Mouse (Mus musculus): ENCODE results near the gene Mrps27.

Mrps27 gene

DNA sequence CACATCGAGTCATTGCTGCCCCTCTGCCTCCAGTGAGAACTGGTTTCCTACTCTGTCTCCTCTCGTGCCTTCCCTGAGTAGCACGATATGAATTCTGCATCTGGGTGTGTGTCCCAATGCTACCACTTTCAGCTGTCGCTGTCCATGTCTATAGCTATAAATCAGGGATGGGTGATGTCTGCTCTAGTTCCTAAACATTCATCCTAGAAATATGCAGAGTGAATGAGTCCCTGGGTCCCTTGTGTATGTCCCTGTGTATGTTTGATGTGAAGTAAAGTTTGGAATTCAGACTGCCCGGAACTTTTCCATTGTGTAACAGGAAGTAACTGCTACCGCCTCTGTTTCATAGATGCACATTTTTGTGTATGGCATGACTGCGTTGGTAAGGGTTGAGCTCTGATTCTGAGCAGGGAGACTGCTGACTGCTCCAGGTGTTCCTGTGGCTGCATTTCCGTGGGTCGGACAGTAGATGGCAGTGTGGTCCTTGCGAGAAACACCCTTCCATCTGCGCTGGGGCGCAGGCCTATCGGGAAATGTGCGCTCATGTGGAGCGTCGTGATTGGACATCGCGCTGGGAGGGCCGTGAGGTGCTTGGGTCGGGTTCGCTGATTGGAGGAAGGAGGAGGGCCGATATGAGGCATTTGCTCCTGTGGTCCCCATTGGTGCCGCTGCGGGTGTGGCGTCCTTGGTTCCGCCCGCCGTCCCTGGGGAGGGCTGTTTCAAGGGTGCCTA lies 8.3 kb downstream of the Mrps27 start:
- DNase-seq: peak; percentile 96 to 99

- DNase-seq: no peak
Measured at GRCm38 (mm10) chr13:99353490-99353851, 8.9 kb downstream of the Mrps27 start.

DNA sequence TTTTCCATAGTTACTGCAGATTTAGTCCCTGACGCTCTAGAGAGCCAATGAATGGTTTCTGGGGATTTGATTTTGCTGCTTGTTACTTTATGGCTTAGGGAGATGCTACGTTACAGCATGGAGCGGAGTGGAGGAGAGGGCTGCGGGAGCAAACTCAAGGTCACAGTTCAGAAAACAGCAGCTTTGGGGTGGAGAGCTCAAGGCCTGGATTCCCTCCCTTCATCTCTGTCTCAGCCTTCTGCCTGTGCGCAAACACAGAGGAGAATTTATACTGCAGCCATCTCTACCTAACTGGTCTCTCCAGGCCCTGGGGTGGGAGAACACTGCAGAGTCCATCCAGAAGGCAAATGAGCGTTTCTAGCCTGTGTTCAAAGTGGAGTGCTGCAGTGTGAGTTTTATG lies 10.5 kb downstream of the Mrps27 start:
- DNase-seq: no peak

- no peak for DNase-seq
Measured at GRCm38 (mm10) chr13:99355861-99356260, 11.3 kb downstream of the Mrps27 start.

GRCm38 (mm10) chr13:99356428-99357265 lies 12.1 kb downstream of the Mrps27 start:
- no peak for DNase-seq

GRCm38 (mm10) chr13:99358921-99359320 lies 14.3 kb downstream of the Mrps27 start:
- no peak for DNase-seq

- DNase-seq: no peak
Measured at GRCm38 (mm10) chr13:99363866-99364265, 19.3 kb downstream of the Mrps27 start.

DNA sequence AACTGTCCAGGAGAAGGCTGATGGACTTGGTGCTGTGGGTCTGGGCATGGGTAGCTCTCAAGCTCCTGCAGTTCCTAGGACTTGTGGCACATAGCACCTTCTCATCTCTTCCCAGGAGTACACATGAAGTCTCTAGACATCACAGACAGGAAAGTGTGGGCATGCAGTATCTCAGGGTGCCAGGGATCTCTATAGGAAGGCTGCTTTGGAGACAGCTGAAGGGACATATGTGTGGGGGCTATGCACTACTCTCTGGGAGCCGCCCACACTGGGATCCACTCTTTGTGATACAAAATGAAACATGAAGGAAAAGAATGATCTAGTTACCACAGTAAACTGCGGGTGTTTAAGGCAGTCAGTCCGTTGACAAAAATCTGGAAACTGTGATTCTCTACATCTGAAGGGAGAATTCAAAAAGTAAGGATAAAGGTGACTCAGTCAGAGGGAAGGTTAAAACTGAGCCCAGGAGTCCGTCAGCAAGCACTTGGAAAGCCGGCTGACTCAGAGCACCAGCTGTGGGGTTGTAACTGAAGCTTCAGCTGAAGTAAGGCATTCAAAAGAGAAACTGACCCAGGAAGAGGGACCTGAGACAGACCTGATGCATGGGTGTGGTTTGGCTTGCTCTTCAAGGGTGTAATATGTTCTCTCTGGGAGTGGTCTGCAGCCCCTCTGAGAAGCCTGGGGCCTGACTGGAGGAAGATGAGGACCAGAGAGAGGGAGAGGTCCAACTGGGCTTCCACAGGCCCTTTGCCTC lies 22.0 kb downstream of the Mrps27 start:
- DNase-seq: no peak

- no peak for DNase-seq
Measured at GRCm38 (mm10) chr13:99367554-99368174, 23.1 kb downstream of the Mrps27 start.

DNA sequence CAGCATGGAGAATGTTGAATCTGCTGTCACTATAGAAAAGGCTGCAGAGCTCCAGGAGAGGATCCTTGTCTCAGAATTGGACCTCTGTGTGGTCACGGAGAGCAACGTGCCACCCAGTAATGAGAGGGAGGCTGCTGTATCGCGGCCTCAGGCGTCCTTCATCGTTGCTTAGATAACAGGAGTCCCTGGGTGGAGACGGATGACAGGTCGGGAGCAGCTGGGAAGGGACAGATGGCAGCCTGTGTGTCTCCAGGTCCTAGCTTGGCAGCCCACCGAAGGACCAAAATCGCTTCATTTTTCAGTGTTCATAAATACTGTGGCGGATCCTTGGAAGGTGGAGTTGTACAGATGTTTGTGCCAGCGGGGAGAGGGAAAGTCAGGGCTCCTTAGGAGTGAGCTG lies 24.5 kb downstream of the Mrps27 start:
- no peak for DNase-seq

GRCm38 (mm10) chr13:99371285-99371684 lies 26.7 kb downstream of the Mrps27 start:
- no peak for DNase-seq

- DNase-seq: no peak
Measured at GRCm38 (mm10) chr13:99373684-99374083, 29.1 kb downstream of the Mrps27 start.

- no peak for DNase-seq
Measured at GRCm38 (mm10) chr13:99374191-99374590, 29.6 kb downstream of the Mrps27 start.

DNA sequence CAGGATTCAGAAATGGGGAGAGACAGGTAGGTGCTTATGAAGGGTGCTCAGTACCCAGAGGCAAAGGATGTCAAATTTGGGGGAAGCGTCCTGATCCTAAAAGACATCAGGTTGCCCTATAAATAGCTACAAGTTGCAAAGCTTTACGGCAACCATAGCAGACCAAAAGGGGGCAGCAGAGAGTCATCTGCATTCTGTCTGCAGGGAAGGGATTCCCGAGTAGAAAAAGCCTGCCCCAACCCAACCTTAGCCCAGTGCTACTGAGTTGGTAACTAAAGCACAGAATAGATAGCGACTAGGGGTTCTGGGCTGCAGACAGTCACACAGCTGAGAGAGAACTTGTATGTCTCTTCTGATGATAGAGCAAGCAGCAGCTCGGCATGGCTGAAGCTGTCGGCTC lies 31.0 kb downstream of the Mrps27 start:
- peak; percentile 67 to 90 for DNase-seq

DNA sequence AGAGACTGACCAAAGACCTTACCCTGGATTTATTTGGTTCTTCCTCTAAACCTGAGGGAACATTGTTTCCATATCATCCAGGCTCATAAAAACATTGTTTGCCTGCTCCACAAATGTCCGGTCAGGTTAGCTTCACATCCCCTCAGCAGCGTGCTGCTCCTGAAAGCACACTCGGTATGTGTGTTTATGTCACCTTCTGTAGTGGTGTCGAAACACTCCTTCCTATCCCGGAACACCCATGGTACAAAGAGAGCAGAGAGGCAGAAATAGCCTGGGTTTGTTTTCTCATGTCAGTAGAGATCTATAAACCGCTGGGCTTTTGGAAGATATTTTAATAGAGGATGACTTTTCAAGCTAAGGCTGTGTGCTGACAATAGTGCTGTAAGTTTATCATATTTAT lies 32.5 kb downstream of the Mrps27 start:
- DNase-seq: no peak

- DNase-seq: no peak
Measured at GRCm38 (mm10) chr13:99378223-99378622, 33.6 kb downstream of the Mrps27 start.

DNA sequence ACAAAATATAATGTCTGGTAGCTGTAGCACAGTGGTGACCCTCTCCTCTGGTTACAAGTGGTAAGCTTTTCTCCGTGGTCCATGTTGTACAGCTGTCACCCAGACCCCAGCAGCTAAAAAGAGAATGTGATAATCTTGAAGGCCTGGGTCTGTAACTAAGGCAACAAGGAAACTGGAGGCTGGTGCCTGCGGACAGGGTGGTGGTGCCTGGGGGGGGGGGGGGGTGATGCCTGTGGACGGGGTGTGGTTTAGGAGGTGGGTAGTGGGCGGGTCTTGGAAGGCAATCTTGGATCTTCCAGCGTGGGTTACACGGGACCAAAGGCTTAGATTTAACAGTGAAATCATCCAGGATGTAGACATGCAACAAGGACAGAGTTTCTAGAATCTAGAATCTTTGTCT lies 37.8 kb downstream of the Mrps27 start:
- DNase-seq: no peak

DNA sequence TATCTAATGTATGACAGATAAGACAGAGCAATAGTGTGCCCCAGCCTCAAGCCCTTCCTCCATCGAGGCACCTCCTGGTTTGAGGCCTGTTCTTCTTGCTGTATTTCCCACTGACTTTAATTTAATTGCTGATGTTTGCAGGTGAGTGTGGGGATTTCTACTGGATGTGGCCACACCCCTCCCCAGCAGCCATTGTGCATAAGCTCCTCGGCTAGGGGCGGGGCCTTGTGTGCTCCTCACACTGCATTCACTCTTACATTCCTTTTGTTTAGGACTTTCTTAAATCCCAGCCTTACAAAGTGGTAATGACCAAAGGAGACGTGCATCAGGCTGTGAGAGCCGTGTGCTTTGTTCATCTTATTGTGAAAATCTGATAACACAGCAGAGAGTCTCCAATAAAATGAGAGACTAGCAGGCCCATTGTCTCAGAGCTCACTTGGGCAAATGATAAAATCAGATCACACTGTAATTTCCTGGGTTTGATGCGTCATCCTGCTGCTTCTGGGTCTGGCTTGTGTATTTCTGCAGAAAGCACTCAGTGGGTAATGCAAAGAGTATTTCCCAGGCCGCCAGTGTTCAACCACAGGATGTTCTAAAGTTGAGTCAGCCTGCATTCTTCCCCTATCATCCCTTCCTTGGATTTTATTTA lies 40.1 kb downstream of the Mrps27 start:
- DNase-seq: no peak

- no peak for DNase-seq
Measured at GRCm38 (mm10) chr13:99385911-99386310, 41.3 kb downstream of the Mrps27 start.

DNA sequence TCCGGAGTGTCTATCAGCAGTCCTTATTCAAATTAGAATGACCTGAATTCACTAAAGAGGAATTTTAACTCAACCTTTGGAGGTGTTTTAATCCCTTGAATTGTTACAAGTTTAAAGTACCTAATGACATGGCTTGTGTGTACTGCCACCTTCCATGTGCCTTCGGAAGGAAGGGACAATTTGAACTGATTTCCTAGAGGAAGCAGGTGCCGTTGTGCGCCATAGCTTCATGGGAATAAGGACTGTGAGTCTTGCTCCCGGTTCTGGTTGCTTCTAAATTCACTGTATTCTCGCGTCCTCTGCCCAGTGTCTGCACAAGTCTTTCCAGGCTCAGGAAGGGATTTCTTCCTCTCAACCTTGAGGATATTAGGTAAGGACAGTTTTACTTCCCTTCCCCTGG lies 41.8 kb downstream of the Mrps27 start:
- no peak for DNase-seq

- no peak for DNase-seq
Measured at GRCm38 (mm10) chr13:99387901-99388811, 43.6 kb downstream of the Mrps27 start.
